Comparison of ENCODE assay signal across 14 mouse cellular contexts in the genomic region with DNA sequence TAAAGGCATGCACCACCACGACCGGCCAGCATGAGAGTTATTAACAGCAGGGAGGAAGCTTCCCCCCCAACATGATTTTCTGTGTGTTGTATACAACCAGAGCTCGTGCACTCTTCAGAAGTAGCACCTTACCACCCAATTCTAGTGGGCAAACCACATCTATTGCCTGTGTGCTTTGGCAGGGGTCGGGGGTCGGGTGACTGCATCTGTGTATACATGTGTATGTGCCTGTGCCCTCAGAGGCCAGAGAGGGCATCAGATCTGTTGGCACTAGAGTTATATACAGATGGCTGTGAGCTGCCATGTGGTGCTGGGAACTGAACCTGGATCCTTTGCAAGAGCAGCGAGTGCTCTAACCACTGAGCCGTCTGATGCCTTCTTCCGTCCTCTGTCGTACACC.
"Had no signal": no experiment of that assay in that cellular context is flagged by ENCODE, and none has a peak within 500 bp of the region (broad histone marks: within the 10 kb centered on the region; RNA-seq: fewer than 3 reads in every experiment).

No protein-coding gene starts in this region.

- H3K9me3 ChIP-seq: megakaryocyte, embryonic 14.5 days; midbrain, embryonic 12.5 days; midbrain, embryonic 15.5 days; neural tube, embryonic 12.5 days; stomach, embryonic 15.5 days had no signal

- ATAC-seq: midbrain, embryonic 15.5 days had no signal

- DNase-seq: lung, adult 2 months; lung, postnatal 10 days; lung, postnatal 4 days; right cerebral cortex, postnatal 14 days; thymus, adult 2 months; thymus, postnatal 25 days; thymus, postnatal 4 days had no signal

- H3K4me3 ChIP-seq: midbrain, embryonic 12.5 days; midbrain, embryonic 15.5 days; neural tube, embryonic 12.5 days; stomach, embryonic 15.5 days had no signal

- H3K4me2 ChIP-seq: midbrain, embryonic 12.5 days; midbrain, embryonic 15.5 days; neural tube, embryonic 12.5 days; stomach, embryonic 15.5 days had no signal

- H3K27ac ChIP-seq: liver, embryonic 14.5 days; midbrain, embryonic 12.5 days; midbrain, embryonic 15.5 days; neural tube, embryonic 12.5 days; stomach, embryonic 15.5 days; stomach, postnatal 0 days had no signal

- H3K9ac ChIP-seq: liver, embryonic 14.5 days; midbrain, embryonic 12.5 days; midbrain, embryonic 15.5 days; neural tube, embryonic 12.5 days; stomach, embryonic 15.5 days had no signal

- H3K27me3 ChIP-seq: megakaryocyte, embryonic 14.5 days; midbrain, embryonic 12.5 days; midbrain, embryonic 15.5 days; neural tube, embryonic 12.5 days; stomach, embryonic 15.5 days had no signal
